Mouse (Mus musculus): Measurements from ENCODE around the gene 1700007K13Rik.

The 1700007K13Rik gene

GRCm38 (mm10) chr2:28469461-28469860, 3.3 kb upstream of the 1700007K13Rik start:
- DNase-seq: peak in 1 of 2 experiments; percentile 4

GRCm38 (mm10) chr2:28468486-28469225, 2.5 kb upstream of the 1700007K13Rik start:
- peak in 1 of 2 experiments; percentile 13 for DNase-seq

- DNase-seq: peak; percentile 92 to 93
Observed at GRCm38 (mm10) chr2:28467860-28468485, 1.8 kb upstream of the 1700007K13Rik start, which contains the start of gene Mrps2. Mrps2 (plus strand) TSS chr2:28468066.

- DNase-seq: no peak
Observed at GRCm38 (mm10) chr2:28464919-28465318, 1.2 kb downstream of the 1700007K13Rik start.

GRCm38 (mm10) chr2:28463919-28464318, 2.2 kb downstream of the 1700007K13Rik start:
- DNase-seq: peak; percentile 83 to 90

GRCm38 (mm10) chr2:28456616-28457015, 9.5 kb downstream of the 1700007K13Rik start:
- DNase-seq: peak; percentile 84 to 87

GRCm38 (mm10) chr2:28453539-28453938, 12.6 kb downstream of the 1700007K13Rik start:
- DNase-seq: no peak

GRCm38 (mm10) chr2:28451663-28452062, 14.5 kb downstream of the 1700007K13Rik start:
- DNase-seq: no peak

- DNase-seq: no peak
Observed at GRCm38 (mm10) chr2:28447315-28447670, 18.8 kb downstream of the 1700007K13Rik start.

GRCm38 (mm10) chr2:28446515-28447314, 19.4 kb downstream of the 1700007K13Rik start, which contains the start of gene Ppp1r26:
Ppp1r26 (plus strand) TSS chr2:28446800.
- DNase-seq: peak; percentile 58 to 69

- no peak for DNase-seq
Observed at GRCm38 (mm10) chr2:28446181-28446514, 20.0 kb downstream of the 1700007K13Rik start.

GRCm38 (mm10) chr2:28445082-28445481, 21.1 kb downstream of the 1700007K13Rik start:
- no peak for DNase-seq

GRCm38 (mm10) chr2:28440842-28441241, 25.3 kb downstream of the 1700007K13Rik start:
- DNase-seq: no peak

- DNase-seq: no peak
Observed at GRCm38 (mm10) chr2:28435401-28435800, 30.7 kb downstream of the 1700007K13Rik start.

GRCm38 (mm10) chr2:28433512-28433911, 32.6 kb downstream of the 1700007K13Rik start:
- no peak for DNase-seq

GRCm38 (mm10) chr2:28432811-28433210, 33.3 kb downstream of the 1700007K13Rik start:
- DNase-seq: peak; percentile 43 to 59

GRCm38 (mm10) chr2:28430846-28431245, 35.3 kb downstream of the 1700007K13Rik start:
- no peak for DNase-seq

GRCm38 (mm10) chr2:28427226-28427625, 38.9 kb downstream of the 1700007K13Rik start:
- no peak for DNase-seq

- DNase-seq: peak; percentile 57 to 78
Observed at GRCm38 (mm10) chr2:28423167-28423566, 43.0 kb downstream of the 1700007K13Rik start.

- peak; percentile 97 to 99 for DNase-seq
Observed at GRCm38 (mm10) chr2:28419898-28420297, 46.2 kb downstream of the 1700007K13Rik start.

- DNase-seq: peak; percentile 97 to 98
Observed at GRCm38 (mm10) chr2:28418034-28418433, 48.1 kb downstream of the 1700007K13Rik start.

GRCm38 (mm10) chr2:28416511-28416910, 49.6 kb downstream of the 1700007K13Rik start:
- DNase-seq: peak in 1 of 2 experiments; percentile 57

GRCm38 (mm10) chr2:28415387-28416024, 50.6 kb downstream of the 1700007K13Rik start:
- DNase-seq: peak; percentile 98

Data from cerebellum, postnatal 14 days (tissue).